Mouse (Mus musculus) liver, adult 2 months (tissue): ENCODE measurements around the gene Rab44. TPM values are rescaled to one million over a fixed set of nuclear protein-coding genes. Genes with fewer than 3 reads are reported as not detected.

Experiments used
- DNase-seq: peaks from one replicate; pipeline ENCODE4 v3.0.0-alpha.2; 2011; ENCODE audit warnings: low read depth, low spot score; ENCODE audit errors: extremely low read depth
- H3K27ac ChIP-seq: fragments of 200-500 bp; replicated peaks from 2 replicates; pipeline ENCODE4 v1.5.1; 2012; ENCODE audit warnings: low read depth, mild to moderate bottlenecking, control low read depth, inconsistent platforms, low read length; ENCODE audit not compliant: insufficient read depth
- H3K27me3 ChIP-seq: fragments of 200-500 bp; 2 replicates; pipeline ENCODE4 v1.6.1; 2012; ENCODE audit warnings: mild to moderate bottlenecking, moderate library complexity, low read length, inconsistent platforms; ENCODE audit not compliant: control insufficient read depth, insufficient read depth
- H3K36me3 ChIP-seq: fragments of 200-500 bp; 2 replicates; pipeline ENCODE4 v1.6.1; 2012; ENCODE audit warnings: low read length, inconsistent platforms; ENCODE audit not compliant: control insufficient read depth, insufficient read depth
- H3K4me1 ChIP-seq: fragments of 200-500 bp; 2 replicates; pipeline ENCODE4 v1.6.1; 2011; ENCODE audit warnings: low read length; ENCODE audit not compliant: control insufficient read depth, insufficient read depth
- H3K4me3 ChIP-seq: fragments of 200-500 bp; 2 replicates; pipeline ENCODE4 v1.5.1; 2011; ENCODE audit warnings: low read depth, mild to moderate bottlenecking, control low read depth, low read length, moderate library complexity; ENCODE audit not compliant: insufficient read depth
- H3K79me2 ChIP-seq: fragments of 200-500 bp; 2 replicates; pipeline ENCODE4 v1.6.1; 2012; ENCODE audit warnings: inconsistent platforms, mild to moderate bottlenecking, low read length, moderate library complexity; ENCODE audit not compliant: control insufficient read depth, insufficient read depth
- H3K9ac ChIP-seq: fragments of 200-500 bp; 2 replicates; pipeline ENCODE4 v1.6.1; 2012; ENCODE audit warnings: low read depth, mild to moderate bottlenecking, control low read depth, inconsistent platforms, low read length
- CTCF ChIP-seq: fragments of 200-500 bp; IDR thresholded peaks from 2 replicates; pipeline ENCODE4 v1.5.1; 2011; ENCODE audit warnings: low read depth, low read length, control low read depth
- POLR2A ChIP-seq: fragments of 200-500 bp; IDR thresholded peaks from 2 replicates; pipeline ENCODE4 v1.6.1; 2011; ENCODE audit warnings: low read length, control low read depth; ENCODE audit not compliant: insufficient read depth; ENCODE audit errors: extremely low read depth
- WGBS: fragments of 180-500 bp; shearing (Covaris S2); methylation state at CpG from one replicate; pipeline ENCODE4 v1.1.7; 2018; 5-methylcytosine and 5-hydroxymethylcytosine counted together
- polyA plus RNA-seq: library from polyadenylated mRNA; depleted of rRNA; stranded (reverse); fragments of >200 nt; gene quantifications from 2 replicates; pipeline ENCODE4 v1.2.3, GENCODE M21; 2012
- total RNA-seq: library from RNA; depleted of rRNA; stranded (reverse); fragments of >200 nt; gene quantifications from 2 replicates; pipeline ENCODE4 v1.2.3, GENCODE M21; 2014

Rab44 gene
- total and polyA plus RNA-seq, 2 experiments: 0.15 TPM; not detected in 1

- no peak overlapping the region for H3K27ac ChIP-seq
- 30% methylated on average over 17 of the region's 17 CpGs for WGBS
Observed at GRCm38 (mm10) chr17:29164469-29165111, 50.6 kb downstream of the Rab44 start.

GRCm38 (mm10) chr17:29165452-29165851 is 51.5 kb downstream of the Rab44 start:
- Histone ChIP-seq H3K36me3 (no peaks in the 10 kb centered on the region), H3K79me2 (no peaks in the 10 kb centered on the region), H3K4me3 (no peak overlapping the region), H3K4me1 (no peaks in the 10 kb centered on the region), H3K9ac (no peak overlapping the region), H3K27ac (no peak overlapping the region), H3K27me3 (no peaks in the 10 kb centered on the region)
- no peak for TF ChIP-seq POLR2A
- WGBS: 79% methylated on average over 6 of the region's 6 CpGs
- DNase-seq: no peak

More at GRCm38 (mm10) chr17:29164469-29165111, 50.6 kb downstream of the Rab44 start:
- no peaks in the 10 kb centered on the region for H3K36me3 ChIP-seq
- H3K4me1 ChIP-seq: no peaks in the 10 kb centered on the region; the same call in 1 of the 2 replicates
- TF ChIP-seq CTCF (no peak), POLR2A (no peak)
- H3K27me3 ChIP-seq: no peaks in the 10 kb centered on the region
- no peak overlapping the region for H3K9ac ChIP-seq
- H3K79me2 ChIP-seq: no peaks in the 10 kb centered on the region
- DNase-seq: no peak
- H3K4me3 ChIP-seq: no peak overlapping the region

GRCm38 (mm10) chr17:29165967-29166578 is 52.1 kb downstream of the Rab44 start:
- TF ChIP-seq POLR2A: no peak
- TF ChIP-seq CTCF: no peak
- H3K4me1 ChIP-seq: no peaks in the 10 kb centered on the region
- no peak for DNase-seq
- no peak overlapping the region for H3K27ac ChIP-seq
- H3K79me2 ChIP-seq: no peaks in the 10 kb centered on the region
- H3K36me3 ChIP-seq: no peaks in the 10 kb centered on the region
- no peak overlapping the region for H3K9ac ChIP-seq
- H3K27me3 ChIP-seq: no peaks in the 10 kb centered on the region
- 79% methylated on average over 8 of the region's 8 CpGs for WGBS
- no peak overlapping the region for H3K4me3 ChIP-seq

- Histone ChIP-seq H3K4me3 (no peak overlapping the region), H3K4me1 (no peaks in the 10 kb centered on the region), H3K79me2 (no peaks in the 10 kb centered on the region), H3K9ac (no peak overlapping the region), H3K36me3 (no peaks in the 10 kb centered on the region), H3K27me3 (no peaks in the 10 kb centered on the region), H3K27ac (no peak overlapping the region)
- DNase-seq: no peak
- 83% methylated on average over 6 of the region's 6 CpGs for WGBS
- TF ChIP-seq POLR2A (no peak), CTCF (no peak)
Observed at GRCm38 (mm10) chr17:29167371-29167770, 53.4 kb downstream of the Rab44 start.

GRCm38 (mm10) chr17:29168438-29168837 is 54.5 kb downstream of the Rab44 start:
- Histone ChIP-seq H3K9ac (no peak overlapping the region), H3K36me3 (no peaks in the 10 kb centered on the region), H3K4me3 (no peak overlapping the region), H3K27ac (no peak overlapping the region), H3K79me2 (no peaks in the 10 kb centered on the region), H3K27me3 (no peaks in the 10 kb centered on the region), H3K4me1 (no peaks in the 10 kb centered on the region)
- DNase-seq: no peak
- TF ChIP-seq POLR2A: no peak
- no peak for TF ChIP-seq CTCF
- WGBS: 94% methylated on average over 4 of the region's 4 CpGs

GRCm38 (mm10) chr17:29168996-29169601 is 55.2 kb downstream of the Rab44 start:
- Histone ChIP-seq H3K36me3 (no peaks in the 10 kb centered on the region), H3K27me3 (no peaks in the 10 kb centered on the region), H3K79me2 (no peaks in the 10 kb centered on the region), H3K9ac (no peak overlapping the region), H3K4me3 (no peak overlapping the region), H3K27ac (no peak overlapping the region), H3K4me1 (no peaks in the 10 kb centered on the region)
- TF ChIP-seq POLR2A (no peak), CTCF (peak; percentile 59)
- 79% methylated on average over 12 of the region's 12 CpGs for WGBS
- DNase-seq: no peak
